Mouse (Mus musculus): Measurements from ENCODE around the gene Amtn.
A peak's percentile ranks its signal among the peaks of the same experiment; 100 is the strongest.
"Not testable (repeated sequence)": the region's sequence is repeated elsewhere in the genome, so short reads cannot be mapped to it uniquely, and the experiment has no call there.

The Amtn gene

DNA sequence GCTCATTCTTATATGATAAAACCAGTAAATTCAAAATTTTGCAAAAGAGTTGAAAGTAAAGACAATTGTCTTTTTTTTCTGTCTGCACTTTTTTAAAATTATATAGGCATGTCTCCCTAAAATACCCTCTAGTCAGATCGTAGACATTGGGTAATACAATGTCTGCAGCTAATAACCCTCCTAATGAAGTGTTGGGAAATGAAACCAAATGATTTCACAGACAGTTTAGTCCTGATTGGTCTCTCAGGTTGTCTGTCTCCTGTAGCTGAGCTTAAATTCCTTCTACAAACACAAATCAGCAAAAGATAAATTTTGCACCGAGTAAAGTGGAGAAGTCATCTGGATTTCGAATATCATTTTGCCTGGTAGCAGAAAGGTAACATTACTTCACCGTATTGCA is at the start of gene Amtn:
Gene Amtn (plus strand): TSS at position 301 of the 400 bp plus-strand sequence.
- no peak for DNase-seq (ENCODE audit: low read depth, low spot score)

DNA sequence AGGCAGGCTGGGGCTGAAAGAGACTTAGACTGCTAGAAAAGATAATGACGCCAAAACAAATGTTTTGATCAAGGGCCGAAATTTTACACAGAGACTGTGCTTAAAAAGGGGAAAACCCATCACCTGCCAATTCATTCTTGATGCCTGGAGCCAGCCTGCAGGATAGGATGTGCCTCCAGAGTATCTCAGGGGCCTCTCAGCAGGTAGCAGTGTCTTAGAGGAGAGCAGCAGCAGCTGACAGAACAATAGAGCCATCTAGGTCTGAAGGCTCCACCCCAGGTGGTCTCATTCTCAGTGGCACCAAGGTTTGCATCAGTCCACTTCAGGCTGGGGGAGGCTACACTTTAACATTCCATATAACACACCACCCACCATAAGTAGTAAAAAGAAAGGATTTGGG is 27.4 kb upstream of the Amtn start:
- DNase-seq (ENCODE audit: low read depth, low spot score) = not testable (repeated sequence)

DNA sequence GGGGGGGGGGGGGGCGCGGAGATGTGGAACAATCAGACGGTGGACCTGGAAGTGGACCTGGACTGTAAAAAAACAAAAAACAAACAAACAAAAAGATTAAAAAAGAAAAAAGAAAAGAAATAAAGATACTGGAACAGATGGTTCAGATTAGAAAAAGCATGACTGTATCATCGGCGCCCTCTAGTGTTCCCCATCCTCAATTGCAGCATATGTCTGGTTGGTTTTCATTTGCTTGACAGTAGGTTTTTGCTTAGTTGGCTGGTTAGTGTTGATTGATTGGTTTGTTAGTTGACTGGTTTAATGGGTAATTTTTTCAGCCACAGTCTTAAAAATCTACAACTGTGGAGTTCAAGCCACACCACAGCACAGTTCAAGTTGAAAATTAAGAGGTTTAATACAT is 11.1 kb upstream of the Amtn start:
- peak; percentile 84 for DNase-seq (ENCODE audit: low read depth, low spot score)

DNA sequence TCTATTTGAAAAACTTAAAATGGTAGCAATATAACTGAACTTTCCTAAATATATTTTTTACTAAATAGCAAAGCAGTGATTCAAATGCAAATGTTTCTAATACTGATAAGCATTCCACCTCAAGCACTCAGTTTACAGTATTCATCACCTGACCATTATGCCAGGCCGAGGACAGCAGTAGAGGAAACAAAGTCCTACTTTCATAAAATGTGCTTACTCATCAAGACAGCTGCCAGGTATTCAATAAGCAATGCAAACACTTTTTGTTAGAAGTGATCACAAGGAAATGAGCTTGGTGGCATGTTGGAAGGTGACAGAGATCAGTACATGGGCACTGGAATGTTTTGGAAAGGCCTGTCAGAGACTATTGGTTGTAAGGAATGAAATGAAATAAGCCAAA is 9.0 kb upstream of the Amtn start:
- DNase-seq (ENCODE audit: low read depth, low spot score) = no peak

DNA sequence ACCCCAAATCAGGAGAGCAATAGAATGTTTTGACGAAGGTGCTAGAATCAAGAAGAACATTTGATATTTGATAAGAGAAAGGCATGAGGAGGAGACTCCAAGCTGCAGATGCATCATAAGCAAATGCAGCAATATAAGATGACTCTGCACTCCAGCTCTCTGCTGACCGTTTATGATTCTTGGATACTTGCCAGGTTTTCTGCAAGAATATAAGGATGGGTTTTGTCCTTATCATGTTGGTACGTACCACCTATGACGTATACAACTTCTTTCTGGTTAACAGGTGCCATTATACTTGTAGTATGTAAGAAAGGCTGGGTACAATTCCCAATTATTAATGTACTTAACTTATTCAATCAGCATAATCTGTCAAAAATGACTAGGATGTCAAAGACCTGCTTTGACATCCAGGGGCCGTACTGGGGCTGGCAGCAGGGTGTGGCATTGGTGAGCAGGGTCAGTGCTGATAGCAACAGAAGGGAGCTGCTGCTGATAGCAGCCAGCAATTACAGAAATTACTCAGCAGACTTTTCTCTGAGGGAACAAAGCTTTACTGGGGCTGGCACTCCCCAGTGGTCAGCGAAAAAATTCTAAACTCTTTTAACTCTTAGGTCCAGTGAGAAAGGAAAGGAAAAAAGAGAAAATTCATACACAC is 5.2 kb upstream of the Amtn start:
- DNase-seq (ENCODE audit: low read depth, low spot score) = no peak

DNA sequence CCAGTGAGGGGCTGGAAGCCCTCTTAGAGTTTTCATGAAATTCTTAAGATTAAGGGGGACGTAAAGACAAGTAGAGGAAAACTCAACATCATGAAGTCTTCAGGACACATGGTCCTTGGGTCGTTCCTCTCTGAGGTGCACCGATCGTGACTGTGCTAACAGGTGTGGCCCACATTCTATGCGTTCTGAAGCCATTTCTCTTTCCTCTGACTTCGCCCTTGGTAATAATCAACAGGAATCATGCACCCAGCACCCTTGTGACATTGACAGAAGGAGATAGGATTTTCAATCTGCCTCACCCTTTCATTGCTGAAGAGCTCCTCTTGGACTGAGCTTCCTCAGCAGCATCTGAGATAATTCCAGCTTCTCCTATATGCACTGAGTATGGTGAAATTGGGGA is 3.3 kb upstream of the Amtn start:
- DNase-seq (ENCODE audit: low read depth, low spot score) = no peak

DNA sequence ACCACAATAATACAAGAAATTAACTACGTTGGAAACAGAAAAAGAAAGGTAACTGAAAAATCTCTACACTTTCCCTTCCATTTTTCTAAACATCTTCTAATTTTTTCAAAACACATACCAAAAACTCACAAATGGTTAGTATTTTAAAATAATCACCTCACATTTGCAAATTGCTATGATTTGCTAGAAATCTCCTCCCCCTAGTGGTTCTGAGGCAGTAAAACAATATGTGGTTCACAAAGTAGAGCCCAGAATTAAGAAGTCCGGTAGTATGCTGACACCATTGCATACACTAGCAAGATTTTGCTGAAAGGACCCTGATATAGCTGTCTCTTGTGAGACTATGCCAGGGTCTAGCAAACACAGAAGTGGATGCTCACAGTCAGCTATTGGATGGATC is 16.1 kb downstream of the Amtn start:
- DNase-seq (ENCODE audit: low read depth, low spot score) = peak; percentile 18

DNA sequence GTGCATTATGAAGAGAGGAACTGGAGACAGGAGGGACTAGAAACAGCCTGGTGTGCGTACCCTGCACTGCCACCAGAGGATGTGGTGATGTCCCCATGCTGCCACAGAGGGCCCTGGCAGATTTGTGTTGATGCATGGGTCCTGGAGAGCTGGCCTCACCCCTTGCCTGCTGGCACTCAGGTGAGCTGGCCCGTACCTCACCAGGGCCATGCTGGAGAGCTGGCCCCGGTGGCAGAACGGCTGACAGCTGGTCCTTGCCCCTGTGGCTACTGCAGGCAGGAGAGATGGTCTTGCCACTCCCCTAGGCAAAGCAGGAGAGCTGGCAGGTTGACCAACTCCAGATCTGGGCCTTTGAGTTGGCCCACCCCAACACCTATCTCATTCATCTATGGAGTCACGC is 22.7 kb downstream of the Amtn start:
- no peak for DNase-seq (ENCODE audit: low read depth, low spot score)

DNA sequence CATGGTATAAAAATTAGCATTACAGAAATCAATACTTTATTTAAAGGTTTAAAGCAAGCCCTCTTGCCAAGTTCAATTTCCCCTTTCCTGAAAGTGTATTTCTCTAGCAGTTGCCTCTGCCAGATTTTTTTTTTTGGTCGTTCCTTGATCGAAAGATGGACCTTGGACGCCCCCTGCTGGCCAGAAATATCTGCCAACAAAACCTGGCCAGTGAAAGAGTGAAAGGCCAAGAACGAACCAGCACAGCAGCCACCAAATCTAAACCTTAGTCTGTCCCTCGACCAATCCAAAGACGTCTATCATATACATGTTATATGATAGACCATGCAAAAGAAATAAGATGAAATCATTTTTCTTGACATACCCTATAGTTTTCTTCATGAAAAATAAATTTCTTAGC is 23.9 kb downstream of the Amtn start:
- DNase-seq (ENCODE audit: low read depth, low spot score) = peak; percentile 87

DNA sequence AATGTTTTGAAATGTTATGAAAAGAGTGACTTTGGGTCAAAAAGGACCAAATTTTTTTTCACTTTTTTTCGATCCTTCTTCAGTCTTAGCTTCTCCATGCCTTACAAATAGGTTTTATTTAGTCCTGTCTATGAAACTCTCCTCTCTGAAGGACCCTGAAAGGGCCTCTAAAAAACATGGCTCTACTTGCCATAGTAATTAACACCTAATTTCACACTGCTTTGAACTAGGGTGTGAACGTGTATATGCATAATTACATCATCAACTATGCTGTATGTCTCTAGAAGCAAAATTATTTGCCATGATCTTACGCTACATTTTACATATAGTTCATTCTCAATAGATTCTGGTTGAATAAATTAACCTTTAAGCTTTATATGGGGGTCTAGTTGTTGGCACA is 25.6 kb downstream of the Amtn start:
- DNase-seq (ENCODE audit: low read depth, low spot score) = no peak

DNA sequence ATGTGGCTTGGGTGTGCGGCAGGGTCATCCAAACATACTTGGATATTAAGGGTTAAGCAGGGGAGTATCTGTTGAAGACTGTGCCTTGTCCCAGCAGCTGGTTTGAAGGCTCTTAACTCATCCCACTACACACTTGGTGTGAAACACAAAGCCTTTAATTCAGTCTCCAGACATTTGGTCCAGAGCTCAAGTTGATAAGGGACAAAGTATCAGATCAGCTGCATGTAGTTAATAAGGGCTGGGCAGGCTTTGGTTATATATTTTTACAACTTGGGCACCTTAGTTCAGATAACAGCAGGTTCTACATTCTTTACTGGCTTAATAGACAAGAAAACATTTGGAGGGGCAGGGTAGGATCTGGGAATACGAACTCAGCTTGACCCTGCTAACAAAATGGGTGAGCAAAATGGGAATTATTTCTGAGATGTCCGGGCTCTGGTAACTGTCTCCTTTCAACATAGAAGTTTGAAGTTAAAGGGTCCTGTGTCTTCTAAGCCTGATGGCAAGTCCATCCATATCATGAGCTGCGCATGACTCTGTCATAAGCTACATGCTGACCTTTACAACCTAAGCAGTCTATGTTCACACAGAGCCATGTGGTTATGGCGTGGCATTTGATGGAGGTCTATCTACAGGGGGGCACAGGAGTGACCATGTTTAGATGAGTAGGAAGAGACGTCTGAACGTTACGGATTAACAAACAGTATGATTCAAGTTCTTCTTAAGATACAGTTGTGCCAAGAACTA is 44.6 kb downstream of the Amtn start:
- DNase-seq (ENCODE audit: low read depth, low spot score) = no peak

DNA sequence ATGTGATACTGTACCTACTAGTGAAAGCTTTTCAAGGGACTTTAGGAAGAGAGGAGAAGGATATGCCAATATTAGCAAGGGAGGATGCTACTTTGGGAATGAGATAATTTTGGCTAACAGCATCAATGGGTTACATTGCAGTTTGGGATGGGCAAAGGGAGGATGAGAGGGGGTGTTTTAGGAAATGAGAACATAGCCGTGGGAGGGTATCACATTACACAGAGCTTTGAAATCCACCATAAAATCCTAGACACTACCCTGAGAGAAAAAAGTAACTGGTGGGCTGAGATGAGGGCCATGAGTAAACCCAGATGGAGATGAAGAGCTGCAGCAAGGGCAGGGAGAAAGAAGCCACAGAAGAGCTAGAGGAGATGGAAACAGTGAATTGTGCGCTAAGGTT is 49.0 kb downstream of the Amtn start:
- DNase-seq (ENCODE audit: low read depth, low spot score) = not testable (repeated sequence)

DNA sequence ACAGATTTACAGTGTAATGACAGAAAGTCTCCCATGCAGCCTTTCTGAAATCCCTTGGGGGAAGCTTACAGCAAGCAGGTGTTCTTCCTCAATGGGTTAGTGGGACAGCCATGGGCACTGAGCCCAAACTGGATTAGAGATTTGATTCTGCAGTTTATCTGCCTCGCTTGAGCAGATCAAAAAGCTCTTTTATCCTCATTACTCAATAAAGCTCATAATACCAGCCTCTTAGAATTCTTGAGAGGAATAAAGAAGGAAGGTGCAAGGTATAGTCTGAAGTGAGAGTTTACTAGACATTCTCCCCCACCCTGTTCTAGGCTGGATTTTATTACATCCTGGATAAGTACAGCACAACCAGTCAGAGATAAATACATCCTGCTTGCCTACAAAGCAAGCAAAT is 50.8 kb downstream of the Amtn start:
- no peak for DNase-seq (ENCODE audit: low read depth, low spot score)

Data from 3T3-L1 (cell line).